Mouse (Mus musculus) liver, postnatal 0 days (tissue): ENCODE results near the gene Mfsd14a.

Experiments
- CTCF ChIP-seq: sonication (generic); IDR thresholded peaks from 2 replicates; pipeline ENCODE4 v1.5.1; 2016; ENCODE audit warnings: antibody characterized with exemption, low read depth
- EP300 ChIP-seq: IDR thresholded peaks from 2 replicates; pipeline ENCODE4 v1.6.1; 2016; ENCODE audit warnings: antibody characterized with exemption, low read depth, mild to moderate bottlenecking

GRCm38 (mm10) chr3:116681160-116681559, 18.7 kb upstream of the Mfsd14a start, which contains the start of gene Gm43191:
- TF ChIP-seq CTCF (no peak), EP300 (no peak)
